Mouse (Mus musculus): ENCODE results near the gene Serinc5.

Serinc5 gene

DNA sequence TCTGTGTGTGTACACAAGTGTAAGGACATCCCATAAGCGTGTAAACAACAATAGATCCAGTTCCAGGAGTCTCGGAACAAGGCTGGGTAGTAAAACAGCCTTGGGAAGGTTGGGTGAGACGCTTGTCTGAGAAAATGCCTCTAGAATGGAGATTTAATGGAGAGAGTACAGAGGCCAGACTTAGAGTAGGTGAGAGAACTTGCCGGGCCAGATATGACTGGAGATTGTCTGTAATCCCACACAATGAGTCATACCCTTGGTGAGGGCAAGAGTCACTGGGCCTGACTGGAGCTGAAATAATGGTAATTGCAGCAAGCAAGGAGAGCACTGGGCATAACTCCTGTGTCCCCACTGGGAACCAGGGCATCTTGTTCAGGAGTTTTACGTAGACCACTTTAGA, 2.2 kb downstream of the Serinc5 start:
- no peak for DNase-seq (ENCODE audit: low read depth, low spot score)

DNA sequence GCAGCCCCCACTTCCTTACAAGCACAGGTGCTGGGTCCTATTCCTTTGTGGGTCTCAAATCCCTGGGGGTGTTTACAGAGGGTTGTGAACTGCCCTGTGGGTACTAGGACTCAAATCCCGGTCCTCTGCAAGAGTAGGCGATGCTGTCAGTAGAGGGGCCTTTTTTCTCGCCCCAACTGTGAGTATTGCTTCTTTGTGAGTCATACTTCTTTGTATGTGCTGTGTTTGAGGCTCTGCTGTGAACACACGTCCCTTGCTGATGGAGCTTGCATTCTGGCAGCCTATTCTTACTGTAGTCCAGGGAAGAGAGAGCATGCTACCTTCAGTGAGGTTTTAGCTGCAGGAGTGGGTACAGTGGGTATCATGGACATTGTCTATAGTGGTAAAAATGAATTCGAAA, 4.3 kb downstream of the Serinc5 start:
- no peak for DNase-seq (ENCODE audit: low read depth, low spot score)

DNA sequence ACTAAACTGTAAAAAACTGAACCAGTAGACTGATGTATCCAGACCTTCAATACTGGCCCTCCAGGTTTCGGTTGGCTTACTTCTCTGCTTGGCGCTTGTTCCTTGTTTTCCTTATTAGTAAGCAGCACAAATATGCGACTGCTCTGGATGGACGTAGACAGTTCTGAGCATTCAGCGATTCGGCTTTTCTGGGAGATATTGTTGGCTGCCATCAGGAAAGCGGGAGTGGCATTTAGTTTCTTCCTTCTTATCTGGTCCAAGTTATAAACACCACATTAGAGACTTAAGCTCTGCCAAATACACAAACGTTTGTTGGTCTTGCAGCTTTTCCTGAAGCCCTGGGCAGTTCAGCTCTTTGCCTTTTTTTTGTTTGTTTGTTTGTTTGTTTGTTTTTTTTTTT, 5.6 kb downstream of the Serinc5 start:
- DNase-seq (ENCODE audit: low read depth, low spot score) = no peak

DNA sequence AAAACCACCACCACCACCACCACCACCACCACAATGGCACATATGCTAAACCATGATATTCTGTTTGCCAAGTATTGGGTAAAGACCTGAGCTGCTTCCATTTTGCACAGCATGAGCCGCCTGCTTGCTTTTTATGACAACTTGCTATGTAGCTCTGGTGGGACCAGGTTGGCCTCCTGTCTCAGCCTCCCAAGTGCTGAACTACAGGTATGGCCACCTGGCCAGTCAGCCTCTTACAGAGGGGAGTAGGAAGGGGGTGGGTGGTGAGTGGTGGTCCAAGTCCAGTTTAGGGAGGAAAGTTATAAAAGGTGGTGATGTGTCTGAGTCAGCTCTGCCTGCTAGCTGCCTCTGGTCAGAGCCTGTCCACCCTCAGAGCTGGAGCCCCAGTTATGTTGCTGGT, 15.3 kb downstream of the Serinc5 start:
- DNase-seq (ENCODE audit: low read depth, low spot score) = no peak

DNA sequence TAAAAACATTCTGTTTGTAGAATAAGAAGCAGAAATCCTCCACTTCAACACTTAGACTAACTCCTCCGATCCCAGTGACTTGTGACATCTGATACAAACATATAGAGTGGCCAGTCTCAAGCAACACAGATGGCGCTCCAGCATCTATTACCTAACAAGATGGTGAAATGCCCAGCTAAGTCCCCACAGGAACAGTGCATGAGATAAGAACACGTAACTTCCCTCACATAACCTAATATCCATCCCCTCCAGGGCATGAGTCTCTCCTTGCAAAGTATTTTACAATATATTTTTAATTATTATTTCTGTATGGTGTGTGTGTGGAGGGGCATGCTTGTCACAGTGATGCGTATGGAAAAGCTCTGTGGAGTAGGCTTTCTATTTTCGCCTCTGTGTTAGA, 15.8 kb downstream of the Serinc5 start:
- no peak for DNase-seq (ENCODE audit: low read depth, low spot score)

DNA sequence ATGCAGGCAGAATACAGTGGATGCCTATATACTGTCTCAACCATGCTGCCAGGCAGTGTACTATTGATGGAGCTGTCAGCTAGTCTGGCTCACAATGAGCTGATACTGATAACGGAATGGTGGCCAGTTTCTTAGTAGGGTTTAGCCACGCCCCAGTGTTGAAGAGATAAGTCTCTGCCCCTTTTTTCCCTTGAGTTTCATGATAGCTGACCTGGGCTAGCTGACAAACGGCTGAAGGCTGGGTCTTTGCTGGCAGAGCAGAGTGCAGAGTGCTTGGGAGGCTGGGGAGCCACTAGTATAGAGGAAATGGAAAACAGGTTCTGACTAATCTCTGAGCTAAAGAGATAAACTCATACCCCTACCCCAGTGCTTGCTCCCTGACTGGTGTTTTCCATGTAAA, 18.6 kb downstream of the Serinc5 start:
- DNase-seq (ENCODE audit: low read depth, low spot score) = no peak

DNA sequence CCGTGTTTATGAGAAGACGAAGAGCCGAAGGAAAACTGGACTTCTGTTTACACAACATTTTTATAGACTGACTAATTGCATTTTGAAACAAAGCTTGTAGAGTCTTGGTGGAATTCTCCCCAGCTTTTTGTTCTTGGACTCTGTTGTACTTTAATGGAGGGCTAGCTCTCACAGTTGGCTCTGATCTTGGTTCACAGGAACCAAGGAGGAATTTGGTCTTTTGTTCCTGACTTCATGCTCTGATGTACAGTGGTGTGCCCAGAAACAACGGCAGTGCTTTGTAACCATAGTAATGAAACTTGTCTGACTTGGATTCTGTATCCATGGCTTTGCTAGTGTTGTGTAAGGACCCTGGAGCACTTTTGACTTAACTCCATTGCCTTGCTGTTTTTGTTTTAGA, 20.6 kb downstream of the Serinc5 start:
- DNase-seq (ENCODE audit: low read depth, low spot score) = no peak

DNA sequence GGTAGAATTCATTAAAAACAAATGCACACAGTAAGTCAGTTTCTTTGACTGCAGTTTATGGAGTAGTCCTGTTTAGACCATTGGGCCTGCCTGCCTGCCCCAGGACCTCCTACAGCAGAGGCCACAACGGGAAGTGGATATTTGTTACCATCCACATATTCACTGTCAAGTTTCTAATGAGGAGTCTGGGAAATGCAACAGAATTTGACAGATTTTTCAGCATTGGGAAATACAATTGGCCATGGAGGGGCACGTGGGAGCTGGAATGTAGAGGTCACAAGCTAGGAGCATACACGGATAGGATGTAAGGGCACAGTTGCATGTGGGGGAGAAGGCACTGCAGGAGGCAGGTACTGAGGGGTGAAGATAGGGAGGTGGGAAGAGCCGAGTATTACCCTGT, 21.7 kb downstream of the Serinc5 start:
- no peak for DNase-seq (ENCODE audit: low read depth, low spot score)

DNA sequence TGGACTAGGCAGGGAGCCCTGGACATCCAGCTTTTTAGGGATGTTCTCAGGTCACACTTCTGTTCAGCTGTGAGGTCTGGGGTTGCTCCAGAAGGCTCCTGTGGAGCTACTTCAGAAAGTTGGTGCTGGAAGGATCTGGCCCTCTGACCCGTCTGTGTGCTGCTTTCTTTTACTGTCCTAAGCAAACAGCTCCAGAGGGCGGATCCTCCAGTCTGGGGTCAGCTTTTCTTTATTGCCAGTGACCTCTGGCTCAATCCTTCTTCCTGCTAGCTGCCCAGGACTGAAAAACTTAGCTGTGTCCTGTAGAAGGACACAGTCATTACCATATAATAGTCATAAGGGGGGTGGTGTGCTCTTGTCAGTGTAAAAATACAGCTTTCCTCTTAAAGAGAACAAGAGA, 24.1 kb downstream of the Serinc5 start:
- no peak for DNase-seq (ENCODE audit: low read depth, low spot score)

DNA sequence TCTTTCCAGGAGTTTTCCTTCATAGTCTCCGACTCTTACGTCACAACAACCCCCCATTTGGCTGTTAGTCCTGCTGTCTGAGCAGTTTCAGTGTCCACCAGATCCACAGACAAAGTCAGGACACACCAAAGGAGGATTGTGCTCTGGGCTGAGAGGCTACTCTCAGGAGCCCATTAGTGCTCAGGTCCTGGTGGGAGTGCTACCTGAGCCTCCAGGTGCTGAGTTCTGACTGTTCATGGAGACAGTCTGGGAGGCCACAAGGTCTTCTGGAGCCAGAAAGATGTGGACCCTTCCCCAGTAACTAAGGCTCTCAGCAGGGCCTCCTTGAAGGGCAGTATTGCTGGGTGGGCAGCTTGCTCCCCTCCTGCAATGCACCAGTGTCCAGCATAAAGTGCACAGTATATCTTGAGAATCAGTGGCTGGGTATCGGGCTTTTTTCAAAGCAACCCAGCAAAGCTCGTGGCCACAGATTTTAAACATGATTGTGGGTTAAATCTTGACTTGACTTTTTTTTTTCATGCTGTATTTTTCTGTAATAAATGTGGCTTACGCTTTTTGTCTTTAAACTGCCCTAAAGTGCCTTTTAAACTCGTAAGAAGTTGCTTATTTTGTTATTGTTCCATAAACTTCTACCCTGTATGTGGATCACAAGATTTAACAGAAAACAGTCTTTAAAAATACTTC, 25.5 kb downstream of the Serinc5 start:
- no peak for DNase-seq (ENCODE audit: low read depth, low spot score)

DNA sequence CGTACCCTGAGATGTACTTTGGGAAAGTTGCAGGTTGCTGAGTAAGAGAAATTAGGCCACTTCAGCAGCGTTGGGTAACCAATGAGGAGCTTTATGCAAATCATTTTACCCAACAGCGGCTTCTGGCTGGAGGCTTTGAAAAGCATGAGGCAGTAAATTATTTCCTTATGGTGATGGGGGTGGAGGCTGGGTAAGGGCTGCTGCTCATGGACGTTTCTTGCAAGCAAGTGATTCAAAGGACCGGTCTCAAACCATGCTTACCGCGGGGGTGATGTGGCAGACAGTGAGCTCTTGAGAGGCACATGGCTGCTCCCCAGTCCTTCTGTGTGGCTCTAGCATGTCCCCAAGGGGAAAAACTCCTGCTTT, 26.0 kb downstream of the Serinc5 start:
- DNase-seq (ENCODE audit: low read depth, low spot score) = no peak

DNA sequence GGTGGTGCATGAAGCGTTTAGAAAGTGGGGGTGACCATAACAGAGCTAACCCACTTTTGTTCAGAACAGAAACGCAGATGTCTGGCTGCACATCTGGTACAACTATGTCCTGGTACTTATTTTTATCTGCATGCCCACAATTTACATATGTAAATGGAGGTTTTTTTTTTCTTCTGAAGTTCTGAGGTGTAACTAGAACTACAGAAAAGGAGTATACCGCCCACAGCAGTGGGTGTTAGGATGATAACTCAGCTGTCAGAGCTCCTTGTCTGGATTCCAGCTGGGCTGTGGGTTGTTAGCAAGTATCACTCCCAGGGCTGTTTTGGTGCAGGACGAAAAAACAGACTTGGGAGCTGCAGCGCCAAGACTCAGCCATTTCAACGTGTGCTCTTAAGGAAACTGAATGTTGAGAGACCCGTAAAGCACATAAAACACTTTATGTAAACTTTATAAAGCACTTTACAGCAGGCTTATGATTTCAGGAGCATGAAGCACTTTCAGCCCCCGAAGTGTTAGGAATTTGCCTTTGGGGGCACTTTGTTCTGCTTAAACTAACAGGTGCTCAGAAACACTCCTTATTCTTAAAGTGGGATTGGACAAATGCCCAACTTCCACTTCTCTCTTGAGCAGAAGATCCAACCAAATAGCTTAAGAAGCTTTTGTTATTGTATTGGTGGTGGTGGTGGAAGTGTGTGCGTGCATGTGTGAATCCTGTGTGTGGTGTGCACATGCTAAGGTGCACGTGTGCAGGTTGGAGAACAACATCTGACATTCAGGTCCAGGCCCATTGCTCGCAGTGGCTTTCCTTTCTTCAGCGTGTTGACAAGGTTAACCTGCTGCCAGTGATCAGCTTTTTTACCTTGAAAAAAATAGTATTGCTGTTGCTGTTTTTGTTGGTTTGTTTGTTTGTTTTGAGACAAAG, 28.5 kb downstream of the Serinc5 start:
- no peak for DNase-seq (ENCODE audit: low read depth, low spot score)

DNA sequence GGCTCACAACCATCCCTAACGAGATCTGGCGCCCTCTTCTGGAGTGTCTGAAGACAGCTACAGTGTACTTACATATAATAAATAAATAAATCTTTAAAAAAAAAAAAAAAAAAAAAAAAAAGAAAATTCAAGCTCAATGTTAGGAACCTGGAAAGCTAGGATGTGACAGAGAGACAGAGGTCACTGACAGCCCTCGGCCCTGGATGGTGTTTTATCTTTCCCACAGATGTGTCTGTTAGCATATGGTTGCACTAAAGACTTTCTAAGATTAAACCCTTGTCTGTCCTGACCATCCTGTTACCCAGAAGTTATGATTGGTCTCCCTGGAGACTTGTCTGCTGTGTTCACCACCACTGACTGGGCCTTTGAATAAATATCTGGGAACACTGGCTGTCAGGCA, 33.3 kb downstream of the Serinc5 start:
- DNase-seq (ENCODE audit: low read depth, low spot score) = no peak

DNA sequence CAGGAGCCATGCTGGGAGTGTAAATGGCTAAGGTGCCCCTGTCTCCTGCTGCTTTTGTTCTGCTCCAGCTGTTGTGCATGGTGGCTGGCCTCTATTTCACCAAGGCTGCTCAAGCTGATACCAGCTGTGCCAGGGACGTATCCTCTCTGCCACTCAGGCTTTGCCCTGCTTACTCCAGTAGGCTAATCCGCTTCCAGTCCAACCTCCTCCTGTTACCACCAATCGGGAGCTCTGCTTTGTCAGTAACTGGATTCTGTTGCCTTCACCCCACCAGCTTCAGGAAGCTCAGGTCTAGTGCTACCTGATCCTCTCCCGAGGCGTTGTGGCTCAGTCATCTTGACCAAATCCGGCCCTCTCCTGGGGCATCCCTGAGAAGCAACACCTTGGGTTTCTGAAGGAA, 33.9 kb downstream of the Serinc5 start:
- no peak for DNase-seq (ENCODE audit: low read depth, low spot score)

DNA sequence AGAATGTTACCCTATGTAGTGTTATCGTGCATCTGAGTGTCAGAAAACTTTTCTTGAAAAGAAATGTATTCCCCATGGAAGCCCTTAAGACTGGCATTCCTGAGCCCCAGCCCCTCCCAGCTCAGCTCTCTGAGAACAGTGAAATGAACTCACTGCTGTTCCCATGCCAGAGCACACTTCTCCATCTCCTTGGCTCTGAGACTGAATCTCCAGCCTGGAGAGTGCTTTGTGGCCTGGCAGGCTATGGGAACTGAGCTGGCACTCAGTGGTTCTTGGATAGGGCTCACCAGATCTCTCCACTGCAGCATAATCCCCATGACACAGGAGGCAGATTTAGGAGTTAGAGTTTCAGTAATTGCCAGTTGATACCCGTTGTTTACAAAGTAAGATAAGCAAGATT, 36.8 kb downstream of the Serinc5 start:
- DNase-seq (ENCODE audit: low read depth, low spot score) = no peak

DNA sequence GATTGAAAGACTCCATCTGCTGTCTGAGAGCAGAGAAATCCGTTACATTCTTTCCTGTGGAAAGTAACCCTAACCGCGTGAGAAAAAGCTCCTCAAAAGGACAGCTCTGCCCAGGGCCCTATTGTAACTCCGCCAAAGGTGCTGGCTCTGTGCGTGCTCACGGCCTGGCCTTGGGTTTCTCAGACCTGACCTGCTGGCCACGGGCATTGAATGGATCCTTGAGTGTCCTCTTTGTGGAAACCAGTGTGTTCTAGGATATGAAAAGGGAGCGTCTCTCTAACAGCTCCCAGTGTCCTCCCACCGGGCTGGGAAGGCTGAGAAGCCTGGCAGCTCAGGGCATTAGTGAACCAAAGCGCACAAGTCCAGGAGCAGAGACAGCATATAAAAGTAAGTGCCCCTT, 38.2 kb downstream of the Serinc5 start:
- DNase-seq (ENCODE audit: low read depth, low spot score) = no peak

DNA sequence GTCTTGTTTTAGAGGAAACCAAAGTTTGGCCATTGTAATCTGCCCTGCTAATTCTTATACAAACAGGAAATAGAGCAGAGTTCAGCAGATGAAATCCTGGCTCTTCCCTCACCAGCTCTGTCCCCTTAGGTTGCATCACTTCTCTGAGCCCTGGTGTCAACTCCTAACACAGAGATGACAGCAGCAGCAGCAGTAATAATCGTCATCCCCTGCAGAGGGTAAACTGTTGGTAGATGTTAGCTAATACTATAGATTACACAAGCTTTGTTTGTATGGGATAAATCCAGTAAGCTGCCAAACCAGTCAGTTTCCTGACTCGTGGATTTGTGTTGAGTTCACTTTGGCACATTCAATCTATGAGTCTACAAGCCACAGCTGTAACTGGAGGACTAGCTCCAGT, 40.1 kb downstream of the Serinc5 start:
- no peak for DNase-seq (ENCODE audit: low read depth, low spot score)

DNA sequence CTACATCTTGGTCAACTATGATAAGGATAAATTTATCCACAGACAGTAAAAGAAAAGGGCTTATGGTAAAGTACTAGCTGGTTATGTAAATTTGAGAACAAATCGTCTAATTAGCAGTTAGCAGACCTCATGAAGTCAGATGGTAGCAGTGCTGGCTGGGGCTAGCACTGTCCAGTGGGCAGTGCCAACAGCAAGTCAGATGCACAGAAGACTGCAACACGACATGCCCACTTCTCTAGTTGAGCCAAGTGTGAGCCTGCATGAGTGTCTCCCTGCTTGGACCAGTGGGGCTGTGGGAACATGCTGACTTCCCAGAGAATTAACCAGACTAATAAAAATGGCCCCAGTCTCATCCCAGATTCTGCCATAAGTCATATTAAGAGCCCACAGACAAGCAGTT, 41.6 kb downstream of the Serinc5 start:
- DNase-seq (ENCODE audit: low read depth, low spot score) = no peak

DNA sequence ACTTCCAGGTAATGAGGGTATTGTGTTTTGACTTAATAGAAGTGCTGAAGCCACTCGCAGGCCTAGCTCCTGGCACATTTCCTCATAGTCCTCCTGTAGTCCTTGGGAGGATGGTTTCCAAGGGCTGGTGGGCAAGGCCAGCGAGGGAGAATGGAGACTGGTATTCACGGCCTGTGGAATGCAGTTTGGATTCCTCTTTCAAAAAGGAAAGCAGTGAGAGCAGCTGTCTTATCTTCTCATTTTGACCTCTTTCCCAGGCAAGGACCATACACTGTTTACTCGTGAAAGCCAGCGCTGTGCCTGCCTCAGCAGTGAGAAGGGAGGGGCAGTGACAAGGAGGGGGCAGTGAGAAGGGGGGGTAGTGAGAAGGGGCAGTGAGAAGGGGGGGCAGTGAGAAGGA, 42.4 kb downstream of the Serinc5 start:
- DNase-seq (ENCODE audit: low read depth, low spot score) = no peak

DNA sequence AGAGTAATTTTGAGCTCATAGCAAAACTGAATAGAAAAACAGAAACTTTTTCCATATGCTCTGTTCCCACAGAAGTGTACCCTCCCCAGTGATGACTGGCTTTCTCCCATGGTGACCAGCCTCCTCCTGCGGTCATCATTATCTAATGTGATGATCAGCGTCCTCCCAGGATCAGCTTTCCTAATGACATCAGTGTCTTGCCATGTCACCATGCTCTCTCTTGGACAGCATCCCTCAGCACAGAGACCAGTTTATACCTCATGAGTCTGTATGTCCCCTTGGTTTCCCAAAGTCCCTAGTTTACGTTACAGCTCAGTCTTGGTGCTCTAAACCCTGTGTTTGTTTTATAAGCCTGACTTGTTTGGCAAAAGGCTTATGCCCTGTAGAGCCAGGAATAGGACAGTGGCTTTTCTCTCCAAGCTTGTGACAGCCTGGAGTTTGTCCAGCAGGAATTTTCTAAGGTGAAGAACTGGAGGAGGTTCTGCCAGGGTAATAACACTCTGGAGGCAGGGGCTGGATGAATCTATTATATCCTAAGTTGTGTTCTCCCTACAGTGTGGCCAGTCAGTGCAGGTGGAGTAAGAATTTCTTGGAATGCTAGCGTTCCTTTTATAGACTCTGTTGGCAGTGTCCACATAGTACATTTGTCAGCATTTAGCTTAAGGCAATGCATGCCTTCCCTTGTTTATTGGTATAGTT, 46.1 kb downstream of the Serinc5 start:
- no peak for DNase-seq (ENCODE audit: low read depth, low spot score)

DNA sequence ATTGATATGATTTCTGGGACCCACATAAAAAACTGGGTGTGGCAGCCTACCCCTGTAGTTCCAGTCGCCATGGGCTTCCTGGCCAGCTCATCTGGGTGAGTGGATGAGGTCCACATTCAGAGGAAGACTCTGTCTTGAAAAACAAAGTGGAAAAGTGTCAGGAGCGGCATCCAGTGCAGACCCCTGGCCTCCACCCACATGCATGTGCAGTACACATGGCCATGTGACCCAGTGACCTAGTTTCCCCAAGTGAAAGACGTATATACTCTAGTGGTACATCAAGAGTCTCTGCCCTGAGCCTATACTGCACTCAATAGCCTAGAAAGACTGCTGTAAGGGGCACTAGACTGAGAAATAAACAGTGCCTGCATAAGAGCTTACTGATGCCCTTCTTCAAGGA, 48.7 kb downstream of the Serinc5 start:
- no peak for DNase-seq (ENCODE audit: low read depth, low spot score)

DNA sequence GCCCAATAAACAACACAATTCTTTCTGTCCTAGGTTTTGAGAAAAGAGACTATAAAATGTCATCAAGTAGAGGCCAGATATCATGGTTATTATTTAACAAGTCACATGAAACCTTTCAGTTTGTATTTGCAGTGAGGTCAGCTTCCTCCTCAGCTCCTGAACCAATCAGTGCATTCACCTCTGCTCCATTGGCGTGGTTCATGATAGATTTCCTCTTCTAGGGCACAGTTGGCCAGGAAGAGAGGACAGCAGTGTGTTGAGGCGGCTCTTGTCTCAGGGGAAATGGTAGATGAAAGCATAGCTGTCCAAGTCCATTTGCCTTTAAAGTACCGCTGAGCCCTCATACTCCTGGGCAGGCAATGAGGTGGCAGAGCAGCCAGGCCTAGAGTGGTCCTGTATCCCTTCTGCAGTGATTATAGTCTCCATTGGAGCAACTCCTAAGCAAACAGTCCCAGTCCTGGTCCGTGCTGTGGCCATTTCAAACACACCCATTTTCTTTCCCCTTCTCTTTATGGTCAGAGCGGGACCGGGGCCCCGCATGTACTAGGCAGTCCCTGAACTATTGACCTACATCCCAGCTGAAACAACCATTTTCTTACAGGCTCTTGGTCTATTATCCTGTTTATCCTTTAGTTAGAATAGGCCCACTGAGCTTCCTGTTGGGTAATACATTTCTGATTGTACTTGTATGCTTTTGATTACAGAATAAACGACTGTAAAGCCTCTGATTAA, 51.8 kb downstream of the Serinc5 start:
- DNase-seq (ENCODE audit: low read depth, low spot score) = no peak
